Mouse (Mus musculus) regulatory T cell (primary cell): Measurements from ENCODE around the gene Sdk2.

Experiments
- in situ Hi-C: fragments of 300-600 bp; cut with MboI, MseI; formaldehyde crosslinking; loops from one replicate; pipeline ENCODE4 v1.15.1; 2025; ENCODE audit warnings: high pct_unique_total_duplicates

The Sdk2 gene

DNA sequence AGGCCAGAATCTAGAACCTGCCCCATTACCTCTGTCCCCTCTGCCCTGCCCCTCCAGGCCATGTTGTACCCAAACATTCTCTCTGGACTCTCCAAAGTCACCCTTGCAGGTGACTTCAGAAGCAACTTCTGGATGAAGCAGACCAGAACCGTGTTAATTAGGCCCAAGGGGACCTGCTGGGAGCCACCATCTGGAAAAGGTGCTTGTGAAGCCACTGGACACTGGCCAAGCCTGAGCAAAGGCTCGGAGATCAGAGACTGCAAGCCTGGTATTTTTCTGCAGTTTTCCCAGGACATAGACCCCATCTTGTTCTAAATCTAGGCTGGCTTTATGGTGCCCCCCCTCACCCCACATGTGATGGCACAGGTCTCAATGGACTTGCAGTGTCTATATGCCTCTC lies 138.0 kb downstream of the Sdk2 start:
- in situ Hi-C loops: no loop called here

GRCm38 (mm10) chr11:113928291-113928690 lies 138.6 kb downstream of the Sdk2 start:
- in situ Hi-C loops: no loop called here

DNA sequence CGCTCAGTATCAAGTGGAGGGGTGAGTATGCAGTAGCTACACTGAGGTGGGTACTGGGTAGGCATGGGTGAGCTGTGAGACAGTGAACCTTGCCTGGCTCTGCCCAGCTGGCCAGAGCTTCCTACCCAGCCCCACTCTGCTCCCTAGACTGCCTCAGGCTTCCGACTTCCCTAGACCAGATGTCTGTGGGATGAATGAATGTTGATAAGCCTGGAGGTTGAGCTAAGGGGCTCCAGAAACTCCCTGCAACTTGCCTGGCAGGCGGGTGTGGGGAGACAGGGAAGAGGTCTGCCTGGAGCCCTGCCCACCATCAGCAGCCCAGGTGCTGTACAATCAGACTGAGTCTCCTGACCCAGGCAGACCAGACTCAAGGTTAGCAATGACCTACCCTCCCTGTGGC lies 139.0 kb downstream of the Sdk2 start:
- in situ Hi-C loops: no loop called here

DNA sequence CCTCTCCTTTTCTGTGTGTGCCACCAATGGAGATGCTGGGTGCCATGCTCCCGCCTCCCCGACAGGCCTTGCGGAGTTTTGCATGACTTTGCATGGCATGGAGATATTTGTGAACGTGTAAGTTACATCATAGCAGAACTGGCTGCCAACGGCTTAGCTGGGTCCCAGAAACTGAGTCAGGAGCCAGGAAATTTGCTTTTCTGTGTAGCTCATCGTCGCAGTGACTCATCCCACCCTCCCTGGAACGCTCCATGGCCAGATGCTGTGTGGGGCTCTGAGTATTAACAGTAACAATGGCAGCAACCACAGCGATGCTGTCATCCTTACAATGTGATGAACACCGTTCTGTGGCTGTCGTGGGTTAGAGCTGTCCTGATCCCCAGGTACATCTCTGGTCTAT lies 139.6 kb downstream of the Sdk2 start:
- in situ Hi-C loops: no loop called here

- in situ Hi-C loops: no loop called here
These were observed 143.7 kb downstream of the Sdk2 start for GRCm38 (mm10) chr11:113923137-113923536.

- in situ Hi-C loops: no loop called here
These were observed 163.6 kb downstream of the Sdk2 start for GRCm38 (mm10) chr11:113903131-113903860.

GRCm38 (mm10) chr11:113901906-113902305 lies 164.9 kb downstream of the Sdk2 start:
- in situ Hi-C loops: no loop called here

GRCm38 (mm10) chr11:113898671-113899070 lies 168.2 kb downstream of the Sdk2 start:
- in situ Hi-C loops: no loop called here

DNA sequence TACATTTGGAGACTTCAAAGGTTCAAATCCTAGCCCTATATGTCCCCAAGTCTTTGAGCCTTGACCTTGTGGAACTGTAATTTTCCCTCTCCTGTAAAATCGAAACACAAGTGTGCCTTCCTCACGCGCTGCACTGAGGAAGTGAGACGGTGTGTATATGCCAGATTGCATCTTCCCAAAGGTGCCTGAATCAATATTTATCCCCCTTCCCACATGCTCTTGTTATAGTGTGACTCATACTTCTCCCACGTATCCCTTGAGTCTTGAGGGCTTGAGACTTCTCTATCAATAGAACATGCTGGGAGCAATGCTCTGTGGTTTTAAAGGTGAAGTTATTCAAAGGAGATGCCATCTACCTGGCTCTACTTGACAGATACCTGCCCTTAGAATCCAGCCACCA lies 170.8 kb downstream of the Sdk2 start:
- in situ Hi-C loops: no loop called here

GRCm38 (mm10) chr11:113892924-113893323 lies 173.9 kb downstream of the Sdk2 start:
- in situ Hi-C loops: no loop called here

- in situ Hi-C loops: no loop called here
These were observed 174.8 kb downstream of the Sdk2 start for GRCm38 (mm10) chr11:113892067-113892466.

DNA sequence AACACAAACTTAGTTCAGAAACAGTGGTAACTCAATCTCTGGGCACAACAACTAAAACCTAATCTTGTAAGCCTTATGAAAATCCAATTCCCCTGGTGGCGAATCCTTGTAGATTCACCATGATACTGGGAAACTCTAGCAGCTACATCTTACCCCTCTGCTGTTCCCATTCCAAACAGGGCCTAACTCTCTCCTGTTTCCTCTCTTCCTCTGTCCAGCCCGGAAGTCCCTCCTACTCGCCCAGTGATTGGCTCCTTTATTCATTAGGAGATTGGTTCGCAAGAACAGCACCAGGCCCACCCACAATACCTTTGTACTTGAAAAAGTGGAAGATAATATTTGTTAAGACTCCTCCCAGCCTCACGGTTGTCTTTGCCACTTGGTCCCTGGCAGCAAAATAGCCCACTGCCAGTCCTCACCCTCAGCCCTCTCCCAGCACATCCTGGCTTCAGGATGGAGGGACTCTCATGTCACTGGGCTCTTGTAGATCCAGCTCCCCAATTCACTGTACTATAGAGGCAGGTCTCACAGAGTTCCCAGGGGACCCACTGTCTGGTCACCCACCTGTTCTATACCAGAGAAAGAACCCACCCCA lies 178.6 kb downstream of the Sdk2 start:
- in situ Hi-C loops: no loop called here

DNA sequence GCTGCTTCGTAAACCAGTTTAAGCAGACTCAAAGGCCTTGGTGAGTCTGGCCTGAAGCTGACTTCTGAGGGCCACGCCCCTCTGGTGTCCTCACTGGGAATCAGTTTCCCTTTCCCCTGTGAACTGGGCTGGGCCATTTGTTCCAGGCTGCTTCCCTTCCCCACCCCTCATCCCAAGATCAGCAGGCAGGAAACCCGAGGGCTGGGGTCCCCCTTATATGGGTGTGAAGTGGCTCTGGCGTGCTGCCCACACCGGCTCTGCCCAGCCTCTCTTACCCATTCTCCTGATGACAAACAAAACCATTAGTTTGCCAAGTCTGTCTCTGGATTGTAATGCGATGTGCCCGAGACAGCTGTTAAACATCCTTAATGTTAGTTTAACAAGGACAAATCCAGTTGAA lies 180.5 kb downstream of the Sdk2 start:
- in situ Hi-C loops: no loop called here

- in situ Hi-C loops: no loop called here
These were observed 181.9 kb downstream of the Sdk2 start for GRCm38 (mm10) chr11:113884962-113885361.

GRCm38 (mm10) chr11:113883031-113883430 lies 183.8 kb downstream of the Sdk2 start:
- in situ Hi-C loops: no loop called here

DNA sequence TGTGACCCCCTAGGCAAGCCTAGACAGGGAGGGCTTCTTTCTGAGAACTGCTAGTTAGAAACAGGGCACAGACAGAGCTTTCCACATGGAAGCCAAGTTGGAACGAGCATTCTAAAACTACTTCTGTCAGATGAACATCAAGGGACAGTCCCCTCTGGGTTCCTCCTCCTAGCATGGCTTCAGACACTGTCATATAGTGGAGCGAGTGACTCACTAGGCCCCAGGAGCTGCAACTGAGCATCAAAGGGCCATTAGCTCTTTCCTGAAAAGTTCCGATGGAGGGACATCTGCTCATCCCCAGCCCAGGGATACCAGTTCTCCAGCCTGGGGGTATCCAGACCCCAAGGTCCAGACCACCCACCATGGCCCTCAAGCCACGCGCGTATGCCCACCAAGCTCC lies 185.0 kb downstream of the Sdk2 start:
- in situ Hi-C loops: no loop called here

GRCm38 (mm10) chr11:113867066-113867465 lies 199.8 kb downstream of the Sdk2 start:
- in situ Hi-C loops: no loop called here

- in situ Hi-C loops: no loop called here
These were observed 201.2 kb downstream of the Sdk2 start for GRCm38 (mm10) chr11:113865627-113866026.

DNA sequence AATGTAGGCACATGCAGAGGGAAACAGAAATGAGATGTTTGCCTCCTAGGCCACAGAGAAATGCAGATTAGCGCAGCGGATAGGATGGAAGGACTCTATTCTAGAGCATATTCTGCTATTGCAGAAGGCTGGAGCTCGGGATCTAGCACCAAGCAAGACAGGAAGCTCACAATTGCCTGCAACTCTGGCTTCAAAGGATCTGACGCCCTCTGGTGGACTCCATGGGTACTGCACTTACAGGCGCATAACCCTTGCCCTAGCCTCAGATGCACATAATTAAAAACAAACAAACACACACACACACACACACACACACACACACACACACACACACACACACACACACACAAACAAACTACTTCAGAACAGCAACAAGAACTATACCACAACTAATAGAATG lies 203.4 kb downstream of the Sdk2 start:
- in situ Hi-C loops: no loop called here

GRCm38 (mm10) chr11:113855661-113856060 lies 211.2 kb downstream of the Sdk2 start:
- in situ Hi-C loops: no loop called here

- in situ Hi-C loops: loop anchor here (5.0 kb wide), 1 partner anchor 91 kb away; no protein-coding TSS in a partner anchor
These were observed 215.1 kb downstream of the Sdk2 start for GRCm38 (mm10) chr11:113851750-113852149.

GRCm38 (mm10) chr11:113849322-113849721 lies 217.5 kb downstream of the Sdk2 start:
- in situ Hi-C loops: no loop called here

GRCm38 (mm10) chr11:113843920-113844319 lies 222.9 kb downstream of the Sdk2 start:
- in situ Hi-C loops: no loop called here
